In the genomic region with DNA sequence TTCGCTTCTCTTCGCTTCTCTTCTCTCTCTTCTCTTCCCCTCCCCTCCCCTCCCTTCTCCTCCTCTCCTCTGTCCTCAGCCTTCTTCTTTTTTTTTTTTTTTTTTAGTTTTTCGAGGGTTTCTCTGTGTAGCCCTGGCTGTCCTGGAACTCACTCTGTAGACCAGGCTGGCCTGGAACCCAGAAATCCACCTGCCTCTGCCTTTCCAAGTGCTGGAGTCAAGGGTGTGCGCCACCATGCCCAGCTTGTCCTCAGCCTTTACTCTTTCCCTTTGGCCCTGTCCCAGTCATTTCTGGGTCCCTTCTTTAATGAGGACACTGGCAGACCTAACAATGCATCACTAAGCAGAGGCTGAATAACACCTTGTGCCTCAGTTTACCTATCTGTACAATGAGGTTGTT, we compare ENCODE assay signal across 33 mouse cellular contexts. TPM values are rescaled to one million over a fixed set of nuclear protein-coding genes. Genes with fewer than 3 reads are reported as not detected.
"Had no signal": no experiment of that assay in that cellular context is flagged by ENCODE, and none has a peak within 500 bp of the region (broad histone marks: within the 10 kb centered on the region; RNA-seq: fewer than 3 reads in every experiment).

A gene (minus strand): TSS at position 101 of the 400 bp plus-strand sequence.

- H3K4me2 ChIP-seq: embryonic facial prominence, embryonic 12.5 days; embryonic facial prominence, embryonic 13.5 days; embryonic facial prominence, embryonic 15.5 days; forebrain, embryonic 12.5 days; forebrain, embryonic 13.5 days; forebrain, embryonic 15.5 days had no signal

- H3K36me3 ChIP-seq: embryonic facial prominence, embryonic 10.5 days; embryonic facial prominence, embryonic 12.5 days; embryonic facial prominence, embryonic 13.5 days; embryonic facial prominence, embryonic 15.5 days; forebrain, embryonic 10.5 days; forebrain, embryonic 12.5 days; forebrain, embryonic 15.5 days had no signal

- H3K9me3 ChIP-seq: embryonic facial prominence, embryonic 10.5 days; embryonic facial prominence, embryonic 12.5 days; embryonic facial prominence, embryonic 13.5 days; embryonic facial prominence, embryonic 15.5 days; forebrain, embryonic 10.5 days; forebrain, embryonic 12.5 days; forebrain, embryonic 13.5 days; forebrain, embryonic 15.5 days had no signal

- H3K9ac ChIP-seq: embryonic facial prominence, embryonic 12.5 days; embryonic facial prominence, embryonic 13.5 days; embryonic facial prominence, embryonic 15.5 days; forebrain, embryonic 12.5 days; forebrain, embryonic 13.5 days; forebrain, embryonic 15.5 days; forebrain, postnatal 0 days had no signal

- H3K27ac ChIP-seq: embryonic facial prominence, embryonic 10.5 days; embryonic facial prominence, embryonic 12.5 days; embryonic facial prominence, embryonic 13.5 days; embryonic facial prominence, embryonic 15.5 days; forebrain, embryonic 10.5 days; forebrain, embryonic 12.5 days; forebrain, embryonic 13.5 days; forebrain, embryonic 15.5 days; gastrocnemius, adult 2 months; heart, adult 2 months had no signal

- H3K4me3 ChIP-seq: embryonic facial prominence, embryonic 10.5 days; embryonic facial prominence, embryonic 12.5 days; embryonic facial prominence, embryonic 13.5 days; embryonic facial prominence, embryonic 15.5 days; erythroblast, embryonic 14.5 days; forebrain, embryonic 10.5 days; forebrain, embryonic 12.5 days; forebrain, embryonic 13.5 days; forebrain, embryonic 15.5 days; gastrocnemius, adult 2 months; heart, adult 2 months had no signal

- H3K4me1 ChIP-seq: embryonic facial prominence, embryonic 10.5 days; embryonic facial prominence, embryonic 12.5 days; embryonic facial prominence, embryonic 13.5 days; embryonic facial prominence, embryonic 15.5 days; forebrain, embryonic 10.5 days; forebrain, embryonic 12.5 days; forebrain, embryonic 13.5 days; forebrain, embryonic 15.5 days had no signal

- ATAC-seq: forebrain, embryonic 13.5 days; forebrain, embryonic 14.5 days; forebrain, embryonic 15.5 days; forebrain, embryonic 16.5 days; forebrain, postnatal 0 days had no signal

- DNase-seq: cerebellum, adult 8-10 months; cerebellum, adult 9-10 months; cerebellum, adult 9-11 months; cerebellum, postnatal 10 days; cerebellum, postnatal 14 days; cerebellum, postnatal 25 days; cerebellum, postnatal 36 days; embryo, embryonic 11 days; forebrain, postnatal 0 days; gastrocnemius, adult 2 months; gastrocnemius, postnatal 10 days; gastrocnemius, postnatal 14 days; gastrocnemius, postnatal 25 days; gastrocnemius, postnatal 36 days; heart, adult 18-20 months; heart, adult 2 months had no signal

RNA-seq across cellular contexts. Expression of the gene that starts here (rescaled TPM):
- polyA plus RNA-seq: cortical plate, adult 2 months; embryonic facial prominence, embryonic 10.5 days; embryonic facial prominence, embryonic 11.5 days; embryonic facial prominence, embryonic 12.5 days; embryonic facial prominence, embryonic 13.5 days; embryonic facial prominence, embryonic 14.5 days; embryonic facial prominence, embryonic 15.5 days; erythroblast, embryonic 14.5 days; forebrain, embryonic 10.5 days; forebrain, embryonic 11.5 days; forebrain, embryonic 12.5 days; forebrain, embryonic 13.5 days; forebrain, embryonic 14.5 days; forebrain, embryonic 15.5 days; forebrain, embryonic 16.5 days; forebrain, postnatal 0 days; frontal cortex, adult 2 months; gonadal fat pad, adult 2 months; heart, adult 2 months had no signal
